25 mouse cellular contexts compared by ENCODE assay signal in the genomic region with DNA sequence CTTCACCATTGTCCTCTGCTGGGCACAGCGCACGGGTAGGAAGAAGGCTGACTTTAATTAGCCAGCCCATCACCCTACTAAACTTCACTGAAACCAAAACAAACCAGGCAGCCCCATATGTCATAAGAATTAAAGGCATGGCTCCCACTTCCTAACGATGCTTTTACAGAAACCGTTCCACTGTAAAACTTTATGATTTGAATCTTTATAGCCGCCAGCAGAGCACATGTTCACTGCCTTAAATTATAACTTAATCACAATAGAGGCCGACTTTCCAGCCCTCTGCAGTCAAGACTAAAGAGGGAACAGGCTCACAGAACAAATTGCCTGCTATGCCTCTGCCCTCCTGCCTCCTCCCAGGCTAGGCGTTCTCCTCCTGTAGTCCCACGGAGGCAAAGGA.
DNase-seq lines count a peak whose midpoint lies in the region; ATAC-seq and TF ChIP-seq lines count a peak whose summit lies in the region.
"Had no signal": no experiment of that assay in that cellular context is flagged by ENCODE, and none has a peak within 500 bp of the region (broad histone marks: within the 10 kb centered on the region; RNA-seq: fewer than 3 reads in every experiment).

No protein-coding gene starts in this region.

- H3K36me3 ChIP-seq in forebrain, embryonic 16.5 days (ENCODE audit: control insufficient read depth, insufficient read depth): no peaks in the 10 kb centered on the region
- H3K36me3 ChIP-seq in forebrain, embryonic 12.5 days (replicated peaks): no peaks in the 10 kb centered on the region
- H3K36me3 ChIP-seq in limb, embryonic 11.5 days (ENCODE audit: control insufficient read depth, insufficient read depth, low read length): no peaks in the 10 kb centered on the region
- H3K36me3 ChIP-seq in limb, embryonic 10.5 days: no peaks in the 10 kb centered on the region
- no peaks in the 10 kb centered on the region for H3K36me3 ChIP-seq in limb, embryonic 14.5 days (ENCODE audit: control insufficient read depth, insufficient read depth, low read length)
- no peaks in the 10 kb centered on the region for H3K36me3 ChIP-seq in lung, postnatal 0 days (ENCODE audit: insufficient read depth, low read length)
- H3K36me3 ChIP-seq: embryonic facial prominence, embryonic 12.5 days; embryonic facial prominence, embryonic 15.5 days; heart, embryonic 10.5 days; heart, embryonic 13.5 days had no signal

- H3K27me3 ChIP-seq in forebrain, embryonic 16.5 days (replicated peaks; ENCODE audit: control insufficient read depth, insufficient read depth, low read length): peaks cover 4% of the 10 kb centered on the region; the same call in 1 of the 2 replicates
- H3K27me3 ChIP-seq in forebrain, embryonic 12.5 days: peaks cover 33% of the 10 kb centered on the region
- H3K27me3 ChIP-seq in limb, embryonic 11.5 days (ENCODE audit: control insufficient read depth, insufficient read depth, low read length): no peaks in the 10 kb centered on the region; the same call in 1 of the 2 replicates
- H3K27me3 ChIP-seq in limb, embryonic 10.5 days (ENCODE audit: low read depth, poor library complexity, severe bottlenecking): peaks cover 43% of the 10 kb centered on the region
- H3K27me3 ChIP-seq in limb, embryonic 14.5 days (ENCODE audit: control insufficient read depth, insufficient read depth, low read length): no peaks in the 10 kb centered on the region
- no peaks in the 10 kb centered on the region for H3K27me3 ChIP-seq in lung, postnatal 0 days (replicated peaks; ENCODE audit: insufficient read depth, low read length)
- H3K27me3 ChIP-seq in cerebellum, adult 2 months (ENCODE audit: control insufficient read depth, insufficient read depth, low read length): no peaks in the 10 kb centered on the region; the same call in 1 of the 2 replicates

- no peak for TF ChIP-seq CTCF in lung, postnatal 0 days (IDR thresholded peaks at IDR 0.05)
- no peak for TF ChIP-seq CTCF in cerebellum, adult 2 months (IDR thresholded peaks at IDR 0.05; ENCODE audit: borderline replicate concordance, insufficient read depth, low read depth, low read length)

- 46% methylated on average over 8 of the region's 8 CpGs for WGBS in forebrain, embryonic 16.5 days
- 72% methylated on average over 8 of the region's 8 CpGs for WGBS in forebrain, embryonic 12.5 days
- 25% methylated on average over 8 of the region's 8 CpGs for WGBS in limb, embryonic 11.5 days
- 45% methylated on average over 8 of the region's 8 CpGs for WGBS in limb, embryonic 10.5 days
- 17% methylated on average over 8 of the region's 8 CpGs for WGBS in limb, embryonic 14.5 days
- 76% methylated on average over 8 of the region's 8 CpGs for WGBS in lung, postnatal 0 days
- 60% methylated on average over 8 of the region's 8 CpGs for WGBS in cerebellum, adult 2 months

- H3K27ac ChIP-seq in forebrain, embryonic 16.5 days (ENCODE audit: low read length): no peak overlapping the region
- H3K27ac ChIP-seq in forebrain, embryonic 12.5 days: no peak overlapping the region
- no peak overlapping the region; the same call in 1 of the 2 replicates for H3K27ac ChIP-seq in limb, embryonic 11.5 days (replicated peaks; ENCODE audit: low read depth, low read length)
- no peak overlapping the region for H3K27ac ChIP-seq in limb, embryonic 10.5 days
- no peak overlapping the region; the same call in 1 of the 2 replicates for H3K27ac ChIP-seq in limb, embryonic 14.5 days (replicated peaks; ENCODE audit: low read depth, low read length)
- no peak overlapping the region for H3K27ac ChIP-seq in lung, postnatal 0 days (ENCODE audit: low read length)
- H3K27ac ChIP-seq in cerebellum, adult 2 months (ENCODE audit: insufficient read depth, low read length): no peak overlapping the region
- H3K27ac ChIP-seq: embryonic facial prominence, embryonic 12.5 days; embryonic facial prominence, embryonic 15.5 days; forebrain, embryonic 13.5 days; heart, adult 2 months; heart, embryonic 10.5 days; heart, embryonic 13.5 days; hindbrain, embryonic 14.5 days; hindbrain, postnatal 0 days had no signal

- no peak overlapping the region for H3K9ac ChIP-seq in forebrain, embryonic 16.5 days (replicated peaks; ENCODE audit: low read depth, low read length)
- H3K9ac ChIP-seq in forebrain, embryonic 12.5 days: no peak overlapping the region
- no peak overlapping the region for H3K9ac ChIP-seq in limb, embryonic 11.5 days (ENCODE audit: low read length)
- no peak overlapping the region for H3K9ac ChIP-seq in limb, embryonic 14.5 days (ENCODE audit: low read depth, low read length, severe bottlenecking)
- no peak overlapping the region for H3K9ac ChIP-seq in lung, postnatal 0 days (replicated peaks; ENCODE audit: low read depth)
- H3K9ac ChIP-seq: embryonic facial prominence, embryonic 12.5 days; embryonic facial prominence, embryonic 15.5 days; forebrain, embryonic 13.5 days; heart, embryonic 13.5 days; hindbrain, embryonic 14.5 days had no signal

- no peak for TF ChIP-seq POLR2A in limb, embryonic 14.5 days (IDR thresholded peaks at IDR 0.05; ENCODE audit: borderline replicate concordance, extremely low read depth, insufficient read depth, insufficient read length)
- no peak for TF ChIP-seq POLR2A in cerebellum, adult 2 months (IDR thresholded peaks at IDR 0.05; ENCODE audit: borderline replicate concordance, insufficient read depth, low read length)

- no peak overlapping the region for H3K4me3 ChIP-seq in forebrain, embryonic 16.5 days (replicated peaks; ENCODE audit: low read length)
- H3K4me3 ChIP-seq in forebrain, embryonic 12.5 days (replicated peaks): no peak overlapping the region
- H3K4me3 ChIP-seq in limb, embryonic 11.5 days (ENCODE audit: low read depth, low read length): no peak overlapping the region
- H3K4me3 ChIP-seq in limb, embryonic 10.5 days: no peak overlapping the region
- no peak overlapping the region for H3K4me3 ChIP-seq in limb, embryonic 14.5 days (replicated peaks; ENCODE audit: low read length)
- no peak overlapping the region for H3K4me3 ChIP-seq in lung, postnatal 0 days (ENCODE audit: low read depth, low read length)
- no peak overlapping the region for H3K4me3 ChIP-seq in cerebellum, adult 2 months (replicated peaks; ENCODE audit: insufficient read depth, low read depth, low read length)
- H3K4me3 ChIP-seq: embryonic facial prominence, embryonic 12.5 days; embryonic facial prominence, embryonic 15.5 days; forebrain, embryonic 13.5 days; heart, adult 2 months; heart, embryonic 10.5 days; heart, embryonic 13.5 days had no signal

- DNase-seq in limb, embryonic 11.5 days (ENCODE audit: low spot score): no peak
- DNase-seq in limb, embryonic 10.5 days (ENCODE audit: low spot score): no peak
- DNase-seq in limb, embryonic 14.5 days (ENCODE audit: low spot score): peak; percentile 46
- DNase-seq in lung, postnatal 0 days (ENCODE audit: low spot score): no peak
- no peak for DNase-seq in cerebellum, adult 2 months
- DNase-seq: adrenal gland, adult 8-10 months; adrenal gland, postnatal 25 days; cerebellum, adult 18-20 months; cerebellum, adult 9-11 months; cerebellum, postnatal 25 days; gastrocnemius, postnatal 10 days; gastrocnemius, postnatal 36 days; heart, adult 2 months; heart, postnatal 14 days; heart, postnatal 4 days had no signal

- 0 out of 2 replicates have a peak, but pooled peaks have one; percentile 38 for ATAC-seq in forebrain, embryonic 16.5 days
- ATAC-seq in forebrain, embryonic 12.5 days (ENCODE audit: low FRiP score): no peak
- ATAC-seq in limb, embryonic 11.5 days (ENCODE audit: insufficient number of reproducible peaks, low FRiP score, low TSS enrichment, low read depth): peak; percentile 60; the same call in 1 of the 2 replicates
- peak; percentile 64 for ATAC-seq in limb, embryonic 14.5 days (ENCODE audit: low FRiP score, low read depth)
- ATAC-seq in lung, postnatal 0 days: no peak
- ATAC-seq: activated CD4-positive, CD25-positive, alpha-beta regulatory T cell, adult 4 months; forebrain, embryonic 13.5 days; hindbrain, postnatal 0 days had no signal

- no peak overlapping the region for H3K4me2 ChIP-seq in forebrain, embryonic 16.5 days (ENCODE audit: low read length)
- no peak overlapping the region for H3K4me2 ChIP-seq in forebrain, embryonic 12.5 days
- H3K4me2 ChIP-seq in limb, embryonic 11.5 days (ENCODE audit: low read depth, severe bottlenecking): no peak overlapping the region
- H3K4me2 ChIP-seq in limb, embryonic 14.5 days (replicated peaks; ENCODE audit: low read depth, low read length, severe bottlenecking): peak overlapping the region; percentile 6; the same call in 1 of the 2 replicates
- H3K4me2 ChIP-seq in lung, postnatal 0 days (replicated peaks; ENCODE audit: low read depth, low read length): no peak overlapping the region
- H3K4me2 ChIP-seq: embryonic facial prominence, embryonic 12.5 days; embryonic facial prominence, embryonic 15.5 days; forebrain, embryonic 13.5 days; heart, embryonic 13.5 days; hindbrain, embryonic 14.5 days had no signal

- TF ChIP-seq EP300 in lung, postnatal 0 days (IDR thresholded peaks at IDR 0.05): no peak

- no peaks in the 10 kb centered on the region for H3K9me3 ChIP-seq in forebrain, embryonic 16.5 days (ENCODE audit: control insufficient read depth, low read length)
- H3K9me3 ChIP-seq in forebrain, embryonic 12.5 days: no peaks in the 10 kb centered on the region
- H3K9me3 ChIP-seq in limb, embryonic 11.5 days (ENCODE audit: control insufficient read depth, low read length): no peaks in the 10 kb centered on the region
- H3K9me3 ChIP-seq in limb, embryonic 10.5 days (replicated peaks): no peaks in the 10 kb centered on the region
- H3K9me3 ChIP-seq in limb, embryonic 14.5 days (ENCODE audit: control insufficient read depth, low read length): no peaks in the 10 kb centered on the region
- no peaks in the 10 kb centered on the region for H3K9me3 ChIP-seq in lung, postnatal 0 days (ENCODE audit: low read length)
- H3K9me3 ChIP-seq: embryonic facial prominence, embryonic 12.5 days; embryonic facial prominence, embryonic 15.5 days; forebrain, embryonic 13.5 days; heart, embryonic 10.5 days; heart, embryonic 13.5 days had no signal

- 0 out of 2 replicates have a peak, but pooled peaks cover 2% of the 10 kb centered on the region for H3K4me1 ChIP-seq in forebrain, embryonic 16.5 days (replicated peaks; ENCODE audit: control insufficient read depth, insufficient read depth, low read length)
- peaks cover 3% of the 10 kb centered on the region; the same call in 1 of the 2 replicates for H3K4me1 ChIP-seq in forebrain, embryonic 12.5 days
- 0 out of 2 replicates have a peak, but pooled peaks cover 3% of the 10 kb centered on the region for H3K4me1 ChIP-seq in limb, embryonic 11.5 days (ENCODE audit: control insufficient read depth, insufficient read depth, low read length)
- peaks cover 31% of the 10 kb centered on the region for H3K4me1 ChIP-seq in limb, embryonic 10.5 days
- H3K4me1 ChIP-seq in limb, embryonic 14.5 days (ENCODE audit: control insufficient read depth, insufficient read depth, low read length): peaks cover 24% of the 10 kb centered on the region
- no peaks in the 10 kb centered on the region for H3K4me1 ChIP-seq in lung, postnatal 0 days (ENCODE audit: insufficient read depth, low read depth, low read length)
- H3K4me1 ChIP-seq in cerebellum, adult 2 months (ENCODE audit: control insufficient read depth, insufficient read depth, low read length): no peaks in the 10 kb centered on the region
- H3K4me1 ChIP-seq: embryonic facial prominence, embryonic 15.5 days had no signal

Comparison
In these comparisons a context has a peak if more than half of its experiments do, and no peak if none do; other contexts are left out.
1. ATAC-seq: peak in forebrain, embryonic 16.5 days (single experiment), limb, embryonic 11.5 days (single experiment) and limb, embryonic 14.5 days (single experiment); none in forebrain, embryonic 12.5 days (single experiment) and lung, postnatal 0 days (single experiment).